Mouse (Mus musculus) CH12.LX (cell line): ENCODE results near the gene Cmah. TPM values are rescaled to one million over a fixed set of nuclear protein-coding genes. Genes with fewer than 3 reads are reported as not detected.

ENCODE experiments used
- DNase-seq: peaks from one replicate; pipeline ENCODE4 v3.0.0-alpha.2; 2013; ENCODE audit errors: extremely low read depth
- H3K27ac ChIP-seq: 2 replicates; pipeline ENCODE4 v1.5.1; 2012; ENCODE audit warnings: low read depth, mild to moderate bottlenecking, control low read depth, moderate library complexity; ENCODE audit not compliant: insufficient read depth
- H3K27me3 ChIP-seq: replicated peaks from 2 replicates; pipeline ENCODE3; 2012; ENCODE audit warnings: inconsistent platforms
- H3K36me3 ChIP-seq, 2 experiments: replicated peaks in 1 of 2; 2 replicates each; pipeline versions ENCODE3 to v1.6.1; 2012; ENCODE audit warnings: inconsistent platforms in 1 of 2, low read length in 1 of 2, mild to moderate bottlenecking in 1 of 2, mixed read lengths in 1 of 2, moderate library complexity in 1 of 2; ENCODE audit not compliant: control insufficient read depth in 1 of 2, insufficient read depth in 1 of 2
- H3K4me1 ChIP-seq, 2 experiments: 2 replicates each; pipeline ENCODE4 v1.6.1; 2012; ENCODE audit warnings: inconsistent platforms in 1 of 2, moderate library complexity in 1 of 2; ENCODE audit not compliant: insufficient read depth in 2 of 2, control insufficient read depth in 1 of 2
- H3K4me2 ChIP-seq: 2 replicates; pipeline ENCODE4 v1.6.1; 2012; ENCODE audit warnings: low read depth, mild to moderate bottlenecking, control low read depth; ENCODE audit not compliant: poor library complexity, insufficient read depth, severe bottlenecking
- H3K4me3 ChIP-seq, 3 experiments: fragments of 150-350 bp in 1 of 3; sonication (generic) in 1 of 3; replicated peaks in 1 of 3; 2 replicates each; pipeline versions ENCODE3 to v1.5.1; 2011 to 2012; ENCODE audit warnings: low read depth in 2 of 3, low read length in 2 of 3, mild to moderate bottlenecking in 2 of 3, moderate library complexity in 2 of 3, control low read depth in 1 of 3, improper control_type of control experiment in 1 of 3, inconsistent platforms in 1 of 3, mixed read lengths in 1 of 3; ENCODE audit not compliant: poor library complexity in 1 of 3
- H3K79me2 ChIP-seq: replicated peaks from 2 replicates; pipeline ENCODE4 v1.6.1; 2012; ENCODE audit warnings: mild to moderate bottlenecking, moderate library complexity; ENCODE audit not compliant: control insufficient read depth, poor library complexity, insufficient read depth, severe bottlenecking; ENCODE audit errors: extremely low read depth
- H3K9ac ChIP-seq: 2 replicates; pipeline ENCODE4 v1.6.1; 2012; ENCODE audit warnings: low read depth, mild to moderate bottlenecking, control low read depth, moderate library complexity; ENCODE audit not compliant: insufficient read depth
- H3K9me3 ChIP-seq: replicated peaks from 2 replicates; pipeline ENCODE3; 2012; ENCODE audit warnings: low read length, inconsistent platforms, mixed read lengths
- BHLHE40 ChIP-seq: IDR thresholded peaks from 2 replicates; pipeline ENCODE4 v1.6.1; 2011; ENCODE audit warnings: mild to moderate bottlenecking, low read depth, low read length, improper control_type of control experiment
- CHD2 ChIP-seq: IDR thresholded peaks from 2 replicates; pipeline ENCODE4 v1.6.1; 2011; ENCODE audit warnings: low read length, improper control_type of control experiment
- CTCF ChIP-seq, 2 experiments: IDR thresholded peaks in 1 of 2; conservative IDR thresholded peaks in 1 of 2; 2 replicates each; pipeline ENCODE4 v1.5.1; 2011 to 2012; ENCODE audit warnings: low read depth in 2 of 2, low read length in 2 of 2, improper control_type of control experiment in 1 of 2, inconsistent platforms in 1 of 2, mild to moderate bottlenecking in 1 of 2, moderate library complexity in 1 of 2
- ELF1 ChIP-seq: IDR thresholded peaks from 2 replicates; pipeline ENCODE4 v1.6.1; 2014; ENCODE audit warnings: low read depth, mild to moderate bottlenecking, inconsistent platforms, low read length, improper control_type of control experiment
- EP300 ChIP-seq: IDR thresholded peaks from 2 replicates; pipeline ENCODE4 v1.6.1; 2011; ENCODE audit warnings: low read length, improper control_type of control experiment
- IRF4 ChIP-seq: IDR thresholded peaks from 2 replicates; pipeline ENCODE4 v1.6.1; 2014; ENCODE audit warnings: low read depth, mild to moderate bottlenecking, inconsistent platforms, low read length, improper control_type of control experiment
- JUN ChIP-seq: IDR thresholded peaks from 2 replicates; pipeline ENCODE4 v1.6.1; 2011; ENCODE audit warnings: low read depth, mild to moderate bottlenecking, low read length, improper control_type of control experiment, moderate library complexity; ENCODE audit not compliant: insufficient read depth
- JUND ChIP-seq: conservative IDR thresholded peaks from 2 replicates; pipeline ENCODE4 v1.6.1; 2011; ENCODE audit warnings: low read depth, low read length, improper control_type of control experiment
- KAT2A ChIP-seq: IDR thresholded peaks from 2 replicates; pipeline ENCODE4 v1.6.1; 2012; ENCODE audit warnings: low read length, improper control_type of control experiment, inconsistent platforms; ENCODE audit not compliant: insufficient replicate concordance
- MAFK ChIP-seq: IDR thresholded peaks from 2 replicates; pipeline ENCODE4 v1.6.1; 2011; ENCODE audit warnings: low read length, improper control_type of control experiment; ENCODE audit not compliant: insufficient replicate concordance
- MAZ ChIP-seq: IDR thresholded peaks from 2 replicates; pipeline ENCODE4 v1.6.1; 2012; ENCODE audit warnings: low read depth, mild to moderate bottlenecking, inconsistent platforms, low read length, improper control_type of control experiment, moderate library complexity
- MEF2A ChIP-seq: IDR thresholded peaks from 2 replicates; pipeline ENCODE4 v1.6.1; 2014; ENCODE audit warnings: low read depth, mild to moderate bottlenecking, inconsistent platforms, low read length, improper control_type of control experiment, borderline replicate concordance
- MXI1 ChIP-seq: IDR thresholded peaks from 2 replicates; pipeline ENCODE4 v1.6.1; 2011; ENCODE audit warnings: mild to moderate bottlenecking, low read depth, low read length, improper control_type of control experiment
- MYC ChIP-seq: IDR thresholded peaks from 2 replicates; pipeline ENCODE4 v1.6.1; 2011; ENCODE audit warnings: low read depth, mild to moderate bottlenecking, improper control_type of control experiment, low read length
- NELFE ChIP-seq: IDR thresholded peaks from 2 replicates; pipeline ENCODE4 v1.6.1; 2011; ENCODE audit warnings: low read depth, low read length, improper control_type of control experiment
- PAX5 ChIP-seq: IDR thresholded peaks from 2 replicates; pipeline ENCODE4 v1.6.1; 2012; ENCODE audit warnings: low read length, inconsistent platforms, mixed read lengths
- POLR2AphosphoS2 ChIP-seq: IDR thresholded peaks from 2 replicates; pipeline ENCODE4 v1.6.1; 2011; ENCODE audit warnings: low read depth, low read length, improper control_type of control experiment
- RAD21 ChIP-seq: IDR thresholded peaks from 2 replicates; pipeline ENCODE4 v1.6.1; 2011; ENCODE audit warnings: low read depth, mild to moderate bottlenecking, low read length, improper control_type of control experiment, moderate library complexity
- RCOR1 ChIP-seq: conservative IDR thresholded peaks from 2 replicates; pipeline ENCODE4 v1.6.1; 2012; ENCODE audit warnings: low read depth, mild to moderate bottlenecking, inconsistent platforms, low read length, improper control_type of control experiment
- SIN3A ChIP-seq: IDR thresholded peaks from 2 replicates; pipeline ENCODE4 v1.6.1; 2012; ENCODE audit warnings: low read length, improper control_type of control experiment, inconsistent platforms
- SMC3 ChIP-seq: IDR thresholded peaks from 2 replicates; pipeline ENCODE4 v1.6.1; 2011; ENCODE audit warnings: low read depth, low read length, improper control_type of control experiment
- TBP ChIP-seq: conservative IDR thresholded peaks from 2 replicates; pipeline ENCODE4 v1.6.1; 2011; ENCODE audit warnings: low read depth, low read length, improper control_type of control experiment
- TCF12 ChIP-seq: IDR thresholded peaks from 2 replicates; pipeline ENCODE4 v1.6.1; 2014; ENCODE audit warnings: low read depth, mild to moderate bottlenecking, inconsistent platforms, low read length, improper control_type of control experiment
- USF2 ChIP-seq: conservative IDR thresholded peaks from 2 replicates; pipeline ENCODE4 v1.6.1; 2011; ENCODE audit warnings: low read depth, low read length, improper control_type of control experiment
- ZC3H11A ChIP-seq: IDR thresholded peaks from 2 replicates; pipeline ENCODE4 v1.6.1; 2012; ENCODE audit warnings: low read depth, mild to moderate bottlenecking, inconsistent platforms, low read length, improper control_type of control experiment
- ZMIZ1 ChIP-seq: IDR thresholded peaks from 2 replicates; pipeline ENCODE4 v1.6.1; 2012; ENCODE audit warnings: low read depth, mild to moderate bottlenecking, inconsistent platforms, low read length, improper control_type of control experiment
- ZNF384 ChIP-seq: IDR thresholded peaks from 2 replicates; pipeline ENCODE4 v1.6.1; 2012; ENCODE audit warnings: low read depth, low read length, improper control_type of control experiment, inconsistent platforms
- dilution Hi-C: fragments of 300-500 bp; cut with MboI; formaldehyde crosslinking; loops from 2 replicates; pipeline ENCODE4 v1.14.3; 2020; ENCODE audit warnings: low sequenced_read_pairs; ENCODE audit not compliant: extremely low pct_unique_long_range_greater_than_20kb, extremely low pct_ligation_motif_present
- in situ Hi-C: fragments of 300-500 bp; cut with MboI; formaldehyde crosslinking; loops from 3 replicates; pipeline ENCODE4 v1.14.3; 2019; ENCODE audit warnings: low sequenced_read_pairs, low pct_ligation_motif_present, low pct_unique_long_range_greater_than_20kb, mixed read lengths
- polyA plus RNA-seq: library from polyadenylated mRNA; unstranded; fragments of >175 nt; gene quantifications from 2 replicates; pipeline ENCODE4 v1.2.1, GENCODE M21; 2012; ENCODE audit warnings: low read depth; ENCODE audit not compliant: insufficient read length
- total RNA-seq, 2 experiments: library from RNA; depleted of rRNA; stranded (reverse); fragments of 300-350 nt in 1 of 2; fragments of >200 nt in 1 of 2; gene quantifications; 2 replicates each; pipeline ENCODE4 v1.2.3; 2012 to 2014

Gene Cmah
- total and polyA plus RNA-seq, 3 experiments = 5.0 to 17.4 (median 5.5) TPM

- TF ChIP-seq TBP (no peak), SIN3A (no peak), ZMIZ1 (no peak), ELF1 (no peak), MXI1 (no peak), JUND (no peak), SMC3 (no peak), RAD21 (no peak), POLR2AphosphoS2 (no peak), ZC3H11A (no peak), TCF12 (no peak)
- dilution Hi-C loops (no loop called here), in situ Hi-C loops (loop anchor here (10.0 to 25.0 kb wide), 3 partner anchors 146 to 506 kb away; no protein-coding TSS in a partner anchor)
- Histone ChIP-seq H3K27ac (no peak overlapping the region), H3K27me3 (no peaks in the 10 kb centered on the region), H3K4me3 (no peak overlapping the region), H3K36me3 (no peaks in the 10 kb centered on the region), H3K4me2 (no peak overlapping the region), H3K9me3 (no peaks in the 10 kb centered on the region), H3K4me1 (peaks cover 6 to 65% of the 10 kb centered on the region in 2 experiments), H3K9ac (no peak overlapping the region), H3K79me2 (no peaks in the 10 kb centered on the region)
- DNase-seq = no peak
Measured at GRCm38 (mm10) chr13:24480824-24481223, 153.6 kb downstream of the Cmah start.

GRCm38 (mm10) chr13:24481615-24482295, 154.6 kb downstream of the Cmah start:
- no peak overlapping the region for H3K4me3 ChIP-seq
- dilution Hi-C loops (no loop called here), in situ Hi-C loops (loop anchor here (10.0 to 25.0 kb wide), 3 partner anchors 147 to 506 kb away; no protein-coding TSS in a partner anchor)
- no peak overlapping the region for H3K27ac ChIP-seq
- DNase-seq = peak; percentile 79
- no peaks in the 10 kb centered on the region for H3K79me2 ChIP-seq
- H3K4me1 ChIP-seq = peaks cover 7 to 73% of the 10 kb centered on the region in 2 experiments
- no peak overlapping the region for H3K9ac ChIP-seq
- no peaks in the 10 kb centered on the region for H3K9me3 ChIP-seq
- no peaks in the 10 kb centered on the region for H3K27me3 ChIP-seq
- no peaks in the 10 kb centered on the region for H3K36me3 ChIP-seq
- no peak overlapping the region; the same call in 1 of the 2 replicates for H3K4me2 ChIP-seq
- TF ChIP-seq ZC3H11A = peak; percentile 74
- peak; percentile 97 for TF ChIP-seq SMC3
- no peak; the same call in 1 of the 2 replicates for TF ChIP-seq NELFE
- no peak for TF ChIP-seq KAT2A
- no peak for TF ChIP-seq JUN
- no peak for TF ChIP-seq ELF1
- TF ChIP-seq RAD21 = peak; percentile 100
- TF ChIP-seq PAX5 = no peak
- TF ChIP-seq EP300 = no peak
- TF ChIP-seq BHLHE40 = no peak
- no peak for TF ChIP-seq MAFK
- no peak for TF ChIP-seq MYC
- TF ChIP-seq CHD2 = no peak
- no peak; the same call in 1 of the 2 replicates for TF ChIP-seq IRF4
- peak; percentile 97 to 98 for TF ChIP-seq CTCF (conservative IDR thresholded peaks at IDR 0.05 in 1 of 2, IDR thresholded peaks at IDR 0.05 in 1 of 2; ENCODE audit: low read depth in 2 of 2, low read length in 2 of 2)
- TF ChIP-seq MEF2A = no peak
- TF ChIP-seq ZMIZ1 = no peak
- no peak for TF ChIP-seq USF2
- TF ChIP-seq POLR2AphosphoS2 = no peak
- no peak for TF ChIP-seq RCOR1
- TF ChIP-seq MAZ = no peak
- peak; percentile 10; the same call in 1 of the 2 replicates for TF ChIP-seq ZNF384
- no peak for TF ChIP-seq JUND
